ENCODE assay signal across 10 mouse cellular contexts in the genomic region with DNA sequence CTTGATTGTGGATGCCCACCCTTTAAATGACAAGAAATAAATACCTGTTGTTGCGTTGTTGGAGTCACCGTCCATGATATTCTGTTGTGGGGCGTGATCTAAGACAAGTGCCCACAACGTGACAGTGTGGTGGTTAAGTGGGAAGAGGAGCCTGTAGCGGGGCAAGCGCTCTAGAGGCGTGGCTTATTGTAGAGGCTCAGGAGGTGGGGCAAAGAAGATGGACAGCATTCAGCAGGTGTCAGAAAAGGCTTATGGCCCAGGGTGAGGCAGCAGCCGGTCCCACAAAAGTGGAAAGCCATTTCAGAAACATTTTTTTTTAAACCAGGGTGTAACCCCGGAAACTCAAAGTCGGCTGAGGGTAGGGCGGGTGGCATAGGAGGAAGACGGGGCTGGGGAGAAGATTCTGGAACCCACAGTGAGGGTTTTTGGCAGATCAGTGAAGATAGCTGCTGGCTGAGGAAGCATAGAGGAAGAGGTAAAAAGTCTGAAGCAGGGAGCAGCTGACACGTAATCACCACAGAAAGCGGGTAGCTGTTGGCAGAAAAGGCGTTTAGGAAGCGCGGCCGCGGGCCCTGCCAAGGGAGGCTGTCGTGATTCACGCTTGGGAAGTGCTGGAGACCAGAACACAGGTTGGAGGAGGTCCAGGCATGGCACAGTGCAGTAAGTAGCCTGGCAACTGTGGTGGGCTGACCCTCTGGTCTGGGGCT. TPM values are rescaled to one million over a fixed set of nuclear protein-coding genes. Genes with fewer than 3 reads are reported as not detected.
DNase-seq lines count a peak whose midpoint lies in the region; ATAC-seq and TF ChIP-seq lines count a peak whose summit lies in the region.
"Had no signal": no experiment of that assay in that cellular context is flagged by ENCODE, and none has a peak within 500 bp of the region (broad histone marks: within the 10 kb centered on the region; RNA-seq: fewer than 3 reads in every experiment).

No protein-coding gene starts in this region.

- H3K27ac ChIP-seq in thymus, adult 2 months (ENCODE audit: control insufficient read depth, insufficient read depth, low read length), result peak overlapping the region; percentile 2; the same call in 1 of the 2 replicates
- H3K27ac ChIP-seq: liver, embryonic 13.5 days; stomach, embryonic 15.5 days had no signal

- peak; percentile 30 for DNase-seq in lung, postnatal 14 days
- no peak for DNase-seq in lung, adult 2 months
- DNase-seq in T-cell, adult 2 months (ENCODE audit: low spot score), result peak; percentile 82
- peak; percentile 46 for DNase-seq in kidney, adult 9 months
- DNase-seq in thymus, adult 2 months, result peak; percentile 60
- DNase-seq in embryo, embryonic 10.5 days (ENCODE audit: low spot score), result no peak

- H3K4me1 ChIP-seq in lung, adult 2 months (ENCODE audit: control insufficient read depth, insufficient read depth, low read length), result no peaks in the 10 kb centered on the region
- peaks cover 10% of the 10 kb centered on the region for H3K4me1 ChIP-seq in thymus, adult 2 months (replicated peaks; ENCODE audit: control insufficient read depth, insufficient read depth, low read length)
- H3K4me1 ChIP-seq: stomach, embryonic 15.5 days had no signal

- TF ChIP-seq CTCF in lung, adult 2 months (IDR thresholded peaks at IDR 0.05; ENCODE audit: insufficient read depth, low read length), result no peak
- no peak for TF ChIP-seq CTCF in thymus, adult 2 months (IDR thresholded peaks at IDR 0.05; ENCODE audit: borderline replicate concordance, control insufficient read depth, extremely low read depth, insufficient read depth, low read length, poor library complexity)

- peak; percentile 53; the same call in 1 of the 2 replicates for ATAC-seq in erythroblast, adult 5-6 weeks (replicated peaks; ENCODE audit: low FRiP score, poor library complexity, severe bottlenecking)
- peak; percentile 66 for ATAC-seq in megakaryocyte, adult 5-6 weeks (ENCODE audit: poor library complexity, severe bottlenecking)

- 66% methylated on average over 21 of the region's 21 CpGs for WGBS in lung, adult 2 months
- WGBS in thymus, adult 2 months, result 6% methylated on average over 21 of the region's 21 CpGs

- H3K27me3 ChIP-seq in thymus, adult 2 months (ENCODE audit: control insufficient read depth, insufficient read depth, low read length), result no peaks in the 10 kb centered on the region
- H3K27me3 ChIP-seq: stomach, embryonic 15.5 days had no signal

- TF ChIP-seq POLR2A in lung, adult 2 months (IDR thresholded peaks at IDR 0.05; ENCODE audit: borderline replicate concordance, extremely low read depth, low read depth, low read length), result no peak
- no peak for TF ChIP-seq POLR2A in thymus, adult 2 months (IDR thresholded peaks at IDR 0.05; ENCODE audit: control insufficient read depth, extremely low read depth, insufficient read depth, low read length, poor library complexity)

- no peaks in the 10 kb centered on the region for H3K36me3 ChIP-seq in thymus, adult 2 months (ENCODE audit: control insufficient read depth, insufficient read depth, low read length)
- H3K36me3 ChIP-seq: liver, embryonic 13.5 days; stomach, embryonic 15.5 days had no signal

- no peak overlapping the region for H3K4me3 ChIP-seq in lung, adult 2 months (replicated peaks; ENCODE audit: extremely low read depth, low read depth, low read length)
- H3K4me3 ChIP-seq in thymus, adult 2 months (ENCODE audit: control insufficient read depth, insufficient read depth, low read length), result peak overlapping the region; percentile 18
- H3K4me3 ChIP-seq: liver, embryonic 13.5 days; stomach, embryonic 15.5 days had no signal

RNA-seq across cellular contexts. Expression of a gene that starts 12.6 kb away (rescaled TPM):
- polyA plus RNA-seq in lung, adult 2 months (2012; rRNA removed), result 86.5 and 123 TPM in 2 replicates
- 50.1 and 53.1 TPM in 2 replicates for total RNA-seq in erythroblast, adult 5-6 weeks (2015; ENCODE audit: low replicate concordance)
- total RNA-seq in erythroblast, adult 5-6 weeks (2017; ENCODE audit: low replicate concordance), result 19.9 and 25.2 TPM in 2 replicates
- 99.6 and 105 TPM in 2 replicates for total RNA-seq in megakaryocyte, adult 5-6 weeks (2015)
- 88.0 and 148 TPM in 2 replicates for total RNA-seq in megakaryocyte, adult 5-6 weeks (2017)
- polyA plus RNA-seq in thymus, adult 2 months (2012; rRNA removed), result 278 and 301 TPM in 2 replicates

RNA-seq across cellular contexts. Expression of a gene that starts 33.9 kb away (rescaled TPM):
- polyA plus RNA-seq in lung, adult 2 months (2012; rRNA removed), result 7.2 and 7.4 TPM in 2 replicates
- not detected in 2 replicates for total RNA-seq in erythroblast, adult 5-6 weeks (2015; ENCODE audit: low replicate concordance)
- not detected in 2 replicates for total RNA-seq in erythroblast, adult 5-6 weeks (2017; ENCODE audit: low replicate concordance)
- not detected in 2 replicates for total RNA-seq in megakaryocyte, adult 5-6 weeks (2015)
- total RNA-seq in megakaryocyte, adult 5-6 weeks (2017), result not detected in 2 replicates
- 0.32 and 0.33 TPM in 2 replicates for polyA plus RNA-seq in thymus, adult 2 months (2012; rRNA removed)

Comparison
In these comparisons a context has a peak if more than half of its experiments do, and no peak if none do; other contexts are left out.
1. DNase-seq: peak in lung, postnatal 14 days (single experiment), T-cell, adult 2 months (single experiment), kidney, adult 9 months (single experiment) and thymus, adult 2 months (single experiment); none in lung, adult 2 months (single experiment) and embryo, embryonic 10.5 days (single experiment).